Mouse (Mus musculus): Measurements from ENCODE around the gene Creb5. TPM values are rescaled to one million over a fixed set of nuclear protein-coding genes. Genes with fewer than 3 reads are reported as not detected.
A peak's percentile ranks its signal among the peaks of the same experiment; 100 is the strongest.

The Creb5 gene
- total RNA-seq, 1 experiment, result 1.1 TPM

- no peak overlapping the region for H3K27ac ChIP-seq (ENCODE audit: insufficient read depth, low read depth, low read length, poor library complexity, severe bottlenecking)
- DNase-seq (ENCODE audit: low read depth, low spot score), result peak; percentile 19
- H3K4me1 ChIP-seq (ENCODE audit: control insufficient read depth in 2 of 2, insufficient read depth in 2 of 2, low read length in 2 of 2, poor library complexity in 1 of 2), result no peaks in the 10 kb centered on the region
- TF ChIP-seq CHD2 (IDR thresholded peaks at IDR 0.05; ENCODE audit: low read depth, low read length) (no peak), ZNF384 (IDR thresholded peaks at IDR 0.05; ENCODE audit: low read depth, low read length) (no peak), HCFC1 (IDR thresholded peaks at IDR 0.05; ENCODE audit: borderline replicate concordance, insufficient read depth, low read length) (no peak), MAFK (IDR thresholded peaks at IDR 0.05; ENCODE audit: insufficient read depth, low read depth, low read length) (no peak), ZC3H11A (IDR thresholded peaks at IDR 0.05; ENCODE audit: borderline replicate concordance, low read depth, low read length) (no peak)
- H3K9ac ChIP-seq (ENCODE audit: insufficient read depth, low read depth, low read length, poor library complexity, severe bottlenecking), result peak overlapping the region; percentile 5; the same call in 1 of the 2 replicates
- in situ Hi-C loops (cut with MboI; ENCODE audit: low sequenced_read_pairs in 2 of 2, unreplicated experiment in 2 of 2), result loop anchor here in 1 of 2 experiments (25.0 kb wide), 1 partner anchor 1025 kb away; the partner anchor contains the start of gene Hoxa13
- no peaks in the 10 kb centered on the region for H3K9me3 ChIP-seq (ENCODE audit: control insufficient read depth, insufficient read depth, low read depth, low read length)
- H3K36me3 ChIP-seq (ENCODE audit: control insufficient read depth, insufficient read depth, low read length, poor library complexity, severe bottlenecking), result no peaks in the 10 kb centered on the region
- peak overlapping the region; percentile 50 to 78 for H3K4me3 ChIP-seq (ENCODE audit: insufficient read depth in 1 of 2, low read depth in 1 of 2, low read length in 2 of 2, poor library complexity in 1 of 2, severe bottlenecking in 1 of 2)
These were observed 702 bp downstream of the Creb5 start for GRCm38 (mm10) chr6:53287562-53288381.

- DNase-seq (ENCODE audit: low read depth, low spot score), result no peak
- no peaks in the 10 kb centered on the region for H3K36me3 ChIP-seq (ENCODE audit: control insufficient read depth, insufficient read depth, low read length, poor library complexity, severe bottlenecking)
- H3K9ac ChIP-seq (ENCODE audit: insufficient read depth, low read depth, low read length, poor library complexity, severe bottlenecking), result no peak overlapping the region
- no peaks in the 10 kb centered on the region for H3K9me3 ChIP-seq (ENCODE audit: control insufficient read depth, insufficient read depth, low read depth, low read length)
- in situ Hi-C loops (cut with MboI; ENCODE audit: low sequenced_read_pairs in 2 of 2, unreplicated experiment in 2 of 2), result loop anchor here in 1 of 2 experiments (25.0 kb wide), 1 partner anchor 1027 kb away; the partner anchor contains the start of gene Hoxa13
- no peaks in the 10 kb centered on the region for H3K4me1 ChIP-seq (ENCODE audit: control insufficient read depth in 2 of 2, insufficient read depth in 2 of 2, low read length in 2 of 2, poor library complexity in 1 of 2)
- peak overlapping the region in 1 of 2 experiments; percentile 78; a peak in 2 of 4 replicates for H3K4me3 ChIP-seq (ENCODE audit: insufficient read depth in 1 of 2, low read depth in 1 of 2, low read length in 2 of 2, poor library complexity in 1 of 2, severe bottlenecking in 1 of 2)
- no peak overlapping the region for H3K27ac ChIP-seq (ENCODE audit: insufficient read depth, low read depth, low read length, poor library complexity, severe bottlenecking)
- no peak for TF ChIP-seq ZC3H11A (IDR thresholded peaks at IDR 0.05; ENCODE audit: borderline replicate concordance, low read depth, low read length)
- no peak for TF ChIP-seq ZNF384 (IDR thresholded peaks at IDR 0.05; ENCODE audit: low read depth, low read length)
- TF ChIP-seq CHD2 (IDR thresholded peaks at IDR 0.05; ENCODE audit: low read depth, low read length), result no peak
- TF ChIP-seq MAFK (IDR thresholded peaks at IDR 0.05; ENCODE audit: insufficient read depth, low read depth, low read length), result no peak
- no peak for TF ChIP-seq HCFC1 (IDR thresholded peaks at IDR 0.05; ENCODE audit: borderline replicate concordance, insufficient read depth, low read length)
These were observed 1.8 kb downstream of the Creb5 start for GRCm38 (mm10) chr6:53288584-53289558.

GRCm38 (mm10) chr6:53289659-53290058 lies 2.6 kb downstream of the Creb5 start:
- H3K4me3 ChIP-seq (ENCODE audit: insufficient read depth in 1 of 2, low read depth in 1 of 2, low read length in 2 of 2, poor library complexity in 1 of 2, severe bottlenecking in 1 of 2), result no peak overlapping the region
- H3K9ac ChIP-seq (ENCODE audit: insufficient read depth, low read depth, low read length, poor library complexity, severe bottlenecking), result no peak overlapping the region
- H3K4me1 ChIP-seq (ENCODE audit: control insufficient read depth in 2 of 2, insufficient read depth in 2 of 2, low read length in 2 of 2, poor library complexity in 1 of 2), result no peaks in the 10 kb centered on the region
- no peak overlapping the region for H3K27ac ChIP-seq (ENCODE audit: insufficient read depth, low read depth, low read length, poor library complexity, severe bottlenecking)
- H3K9me3 ChIP-seq (ENCODE audit: control insufficient read depth, insufficient read depth, low read depth, low read length), result no peaks in the 10 kb centered on the region
- no peak for DNase-seq (ENCODE audit: low read depth, low spot score)
- in situ Hi-C loops (cut with MboI; ENCODE audit: low sequenced_read_pairs in 2 of 2, unreplicated experiment in 2 of 2), result loop anchor here in 1 of 2 experiments (25.0 kb wide), 1 partner anchor 1027 kb away; the partner anchor contains the start of gene Hoxa13
- no peak for TF ChIP-seq HCFC1 (IDR thresholded peaks at IDR 0.05; ENCODE audit: borderline replicate concordance, insufficient read depth, low read length)
- no peak for TF ChIP-seq MAFK (IDR thresholded peaks at IDR 0.05; ENCODE audit: insufficient read depth, low read depth, low read length)
- TF ChIP-seq ZC3H11A (IDR thresholded peaks at IDR 0.05; ENCODE audit: borderline replicate concordance, low read depth, low read length), result no peak
- no peak for TF ChIP-seq ZNF384 (IDR thresholded peaks at IDR 0.05; ENCODE audit: low read depth, low read length)
- no peak for TF ChIP-seq CHD2 (IDR thresholded peaks at IDR 0.05; ENCODE audit: low read depth, low read length)
- no peaks in the 10 kb centered on the region for H3K36me3 ChIP-seq (ENCODE audit: control insufficient read depth, insufficient read depth, low read length, poor library complexity, severe bottlenecking)
